In genomic region chr9:117070616-117071015, GRCm38 (mm10) we compare ENCODE assay signal across 25 mouse cellular contexts.
DNase-seq lines count a peak whose midpoint lies in the region; ATAC-seq and TF ChIP-seq lines count a peak whose summit lies in the region.
"Had no signal": no experiment of that assay in that cellular context is flagged by ENCODE, and none has a peak within 500 bp of the region (broad histone marks: within the 10 kb centered on the region; RNA-seq: fewer than 3 reads in every experiment).

No protein-coding gene starts in this region.

- H3K36me3 ChIP-seq in lung, embryonic 14.5 days (ENCODE audit: insufficient read depth): peaks cover 3% of the 10 kb centered on the region; the same call in 1 of the 2 replicates
- peaks cover 2% of the 10 kb centered on the region; the same call in 1 of the 2 replicates for H3K36me3 ChIP-seq in lung, embryonic 16.5 days (ENCODE audit: control insufficient read depth, insufficient read depth, low read length)
- H3K36me3 ChIP-seq: embryonic facial prominence, embryonic 10.5 days; forebrain, embryonic 15.5 days; G1E had no signal

- no peak for ATAC-seq in lung, embryonic 14.5 days (ENCODE audit: insufficient read depth)
- peak; percentile 56 for ATAC-seq in lung, embryonic 16.5 days (ENCODE audit: low read depth)
- ATAC-seq: activated CD4-positive, CD25-positive, alpha-beta regulatory T cell, adult 4 months; CD4-positive, CD25-positive, alpha-beta regulatory T cell, adult 4 months; forebrain, embryonic 13.5 days; forebrain, embryonic 15.5 days; forebrain, postnatal 0 days; Patski had no signal

- no peak overlapping the region for H3K27ac ChIP-seq in lung, embryonic 14.5 days (ENCODE audit: low read depth)
- peak overlapping the region; percentile 67 for H3K27ac ChIP-seq in lung, embryonic 16.5 days (ENCODE audit: low read length)
- H3K27ac ChIP-seq: embryonic facial prominence, embryonic 10.5 days; embryonic facial prominence, embryonic 12.5 days; forebrain, embryonic 13.5 days; forebrain, embryonic 15.5 days had no signal

- H3K4me2 ChIP-seq in lung, embryonic 14.5 days: no peak overlapping the region
- no peak overlapping the region for H3K4me2 ChIP-seq in lung, embryonic 16.5 days (ENCODE audit: low read depth, low read length)
- H3K4me2 ChIP-seq: embryonic facial prominence, embryonic 12.5 days; forebrain, embryonic 13.5 days; forebrain, embryonic 15.5 days had no signal

- no peak for TF ChIP-seq POLR2A in lung, adult 2 months (IDR thresholded peaks at IDR 0.05; ENCODE audit: borderline replicate concordance, extremely low read depth, low read depth, low read length)

- H3K4me1 ChIP-seq in lung, embryonic 14.5 days (ENCODE audit: insufficient read depth): peaks cover 17% of the 10 kb centered on the region
- H3K4me1 ChIP-seq in lung, adult 2 months (ENCODE audit: control insufficient read depth, insufficient read depth, low read length): peaks cover 5% of the 10 kb centered on the region
- peaks cover 41% of the 10 kb centered on the region for H3K4me1 ChIP-seq in lung, embryonic 16.5 days (replicated peaks; ENCODE audit: control insufficient read depth, insufficient read depth, low read length)

- peak; percentile 67 for DNase-seq in lung, embryonic 14.5 days
- no peak for DNase-seq in lung, adult 2 months
- DNase-seq in lung, postnatal 36 days: no peak
- DNase-seq in adipocyte (ENCODE audit: low spot score): peak; percentile 72
- DNase-seq: adrenal gland, adult 2 months; adrenal gland, postnatal 10 days; adrenal gland, postnatal 25 days; B cell, adult 2 months; cerebellum, adult 11 months; cerebellum, adult 18-20 months; cerebellum, adult 8-10 months; cerebellum, adult 9-11 months; cerebellum, postnatal 14 days; cerebellum, postnatal 36 days; forebrain, postnatal 0 days had no signal

- no peak overlapping the region for H3K9ac ChIP-seq in lung, embryonic 14.5 days
- H3K9ac ChIP-seq in lung, embryonic 16.5 days (ENCODE audit: low read length): no peak overlapping the region
- H3K9ac ChIP-seq: embryonic facial prominence, embryonic 12.5 days; forebrain, embryonic 13.5 days; forebrain, embryonic 15.5 days; forebrain, postnatal 0 days had no signal

- no peaks in the 10 kb centered on the region for H3K27me3 ChIP-seq in lung, embryonic 14.5 days (ENCODE audit: insufficient read depth, low read length)
- H3K27me3 ChIP-seq in lung, embryonic 16.5 days (ENCODE audit: control insufficient read depth, insufficient read depth, low read depth, low read length): no peaks in the 10 kb centered on the region
- H3K27me3 ChIP-seq: CH12.LX; embryonic facial prominence, embryonic 12.5 days; forebrain, embryonic 13.5 days; forebrain, embryonic 15.5 days; Patski had no signal

- no peak overlapping the region for H3K4me3 ChIP-seq in lung, embryonic 14.5 days (ENCODE audit: low read depth, low read length)
- no peak overlapping the region for H3K4me3 ChIP-seq in lung, adult 2 months (replicated peaks; ENCODE audit: extremely low read depth, low read depth, low read length)
- no peak overlapping the region for H3K4me3 ChIP-seq in lung, embryonic 16.5 days (ENCODE audit: low read length)
- H3K4me3 ChIP-seq: embryonic facial prominence, embryonic 10.5 days; embryonic facial prominence, embryonic 12.5 days; forebrain, embryonic 13.5 days; forebrain, embryonic 15.5 days had no signal

- no peaks in the 10 kb centered on the region for H3K9me3 ChIP-seq in lung, embryonic 14.5 days (ENCODE audit: low read depth, low read length)
- peaks cover 4% of the 10 kb centered on the region; the same call in 1 of the 2 replicates for H3K9me3 ChIP-seq in lung, embryonic 16.5 days (ENCODE audit: control insufficient read depth, low read length)
- H3K9me3 ChIP-seq: embryonic facial prominence, embryonic 12.5 days; forebrain, embryonic 13.5 days; forebrain, embryonic 15.5 days had no signal

- 32% methylated on average over 2 of the region's 2 CpGs for WGBS in lung, embryonic 14.5 days
- WGBS in lung, adult 2 months: 46% methylated on average over 2 of the region's 2 CpGs
- WGBS in lung, embryonic 16.5 days: 33% methylated on average over 2 of the region's 2 CpGs

- TF ChIP-seq CTCF in lung, embryonic 14.5 days (IDR thresholded peaks at IDR 0.05; ENCODE audit: low read depth): no peak
- TF ChIP-seq CTCF in lung, adult 2 months (IDR thresholded peaks at IDR 0.05; ENCODE audit: insufficient read depth, low read length): no peak

Comparison
In these comparisons a context has a peak if more than half of its experiments do, and no peak if none do; other contexts are left out.
1. DNase-seq: peak in lung, embryonic 14.5 days (single experiment) and adipocyte (single experiment); none in lung, adult 2 months (single experiment) and lung, postnatal 36 days (single experiment).